Mouse (Mus musculus) lung, postnatal 10 days (tissue): ENCODE results near the gene Tm9sf2.
A peak's percentile ranks its signal among the peaks of the same experiment; 100 is the strongest.

Experiments
- DNase-seq: peaks from one replicate; pipeline ENCODE4 v3.0.0; 2021

Tm9sf2 gene

DNA sequence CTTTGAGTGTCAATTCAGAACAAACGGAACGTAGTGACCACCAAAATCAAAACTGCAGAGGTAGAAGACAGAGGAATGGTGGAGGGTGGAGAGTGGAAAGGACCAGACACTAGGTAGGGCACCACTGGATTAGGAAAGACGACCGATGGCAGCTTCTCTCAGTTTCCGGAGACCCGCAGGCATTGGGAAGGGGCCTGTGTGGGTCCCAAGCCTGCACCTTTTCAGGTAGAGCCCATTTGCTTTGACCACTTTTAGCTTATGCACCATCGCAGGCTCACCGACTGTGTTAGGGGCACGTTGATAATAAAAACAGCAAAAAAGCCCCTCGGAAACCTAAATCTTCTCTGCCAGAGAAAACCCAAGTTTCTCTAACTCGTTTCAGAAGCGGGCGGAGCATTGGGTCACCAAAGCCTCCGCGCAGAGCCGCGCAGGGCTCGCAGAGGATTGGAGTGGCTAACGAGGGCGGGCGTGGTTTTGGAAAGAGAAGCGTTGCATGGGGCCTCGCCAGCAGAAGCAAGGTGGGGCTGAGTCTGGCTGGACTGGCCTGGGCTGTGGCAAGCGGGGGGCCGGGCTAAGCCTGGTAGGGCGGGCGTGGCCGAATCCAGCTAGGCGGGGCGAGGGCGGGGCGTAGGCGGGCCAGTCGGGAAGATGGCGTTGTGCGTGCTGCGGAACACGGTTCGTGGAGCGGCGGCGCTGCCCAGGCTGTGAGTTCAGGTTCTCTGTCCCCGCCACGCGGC is 74.4 kb downstream of the Tm9sf2 start, which contains the start of gene Clybl:
Gene Clybl (plus strand): TSS at position 627 of the 737 bp plus-strand sequence.
- DNase-seq = peak; percentile 97

DNA sequence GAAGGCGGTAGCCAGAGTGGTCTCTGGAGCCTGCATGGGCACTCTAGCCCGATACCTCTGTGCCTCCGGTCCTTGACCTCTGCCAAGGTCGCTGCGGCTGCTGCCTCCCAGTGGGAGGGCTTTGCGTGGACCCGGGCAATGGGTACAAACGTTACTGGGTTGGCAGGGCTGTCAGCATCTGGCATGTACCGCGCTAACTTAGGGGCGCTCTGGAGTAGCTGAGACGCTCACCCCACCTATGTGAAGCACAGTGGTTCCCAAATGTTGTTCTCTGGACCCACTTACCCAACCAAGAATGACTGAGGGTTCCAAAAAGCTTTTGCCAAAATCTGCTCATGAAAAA is 74.9 kb downstream of the Tm9sf2 start:
- DNase-seq = no peak

- DNase-seq = no peak
These were observed 75.4 kb downstream of the Tm9sf2 start for GRCm38 (mm10) chr14:122182220-122182619.

DNA sequence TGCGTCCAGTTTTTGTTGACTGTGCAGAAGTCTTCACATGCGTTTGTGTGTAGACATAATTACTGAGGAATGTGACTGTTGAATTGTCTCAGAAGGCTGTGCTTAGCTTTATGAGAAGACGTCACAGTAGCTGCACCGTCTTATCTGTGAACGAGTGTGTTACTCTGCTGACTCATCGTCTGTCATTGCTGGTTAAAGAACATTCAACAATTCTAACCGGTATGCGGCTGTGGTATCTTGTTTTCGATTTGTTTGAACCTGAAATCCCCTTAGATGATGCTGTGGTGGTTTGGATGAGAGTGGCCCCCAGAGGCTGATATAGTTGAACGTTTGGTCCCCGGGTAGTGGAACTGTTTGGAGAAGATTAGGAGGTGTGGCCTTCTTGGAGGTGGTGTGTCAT is 77.1 kb downstream of the Tm9sf2 start:
- no peak for DNase-seq

- DNase-seq = no peak
These were observed 81.4 kb downstream of the Tm9sf2 start for GRCm38 (mm10) chr14:122188250-122188649.

DNA sequence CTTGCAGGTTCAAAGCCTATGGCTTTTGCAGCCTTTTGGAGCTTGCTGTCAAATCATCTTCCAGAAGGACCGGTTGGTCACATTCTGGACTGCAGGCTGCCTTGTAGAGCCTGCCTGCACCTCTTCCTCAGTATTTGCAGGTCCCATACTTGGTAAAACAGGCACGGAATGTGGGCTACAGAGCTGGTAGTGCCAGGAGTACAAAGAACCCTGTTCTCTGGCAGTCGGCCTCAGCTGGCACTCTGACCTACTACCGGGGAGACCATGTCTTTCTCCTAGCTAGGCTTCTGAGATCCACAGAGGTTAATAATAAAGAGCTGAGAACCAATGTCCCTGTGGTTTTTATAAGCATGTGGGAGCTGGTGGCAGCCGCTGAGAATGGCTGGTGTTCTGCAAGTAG is 83.1 kb downstream of the Tm9sf2 start:
- no peak for DNase-seq

DNA sequence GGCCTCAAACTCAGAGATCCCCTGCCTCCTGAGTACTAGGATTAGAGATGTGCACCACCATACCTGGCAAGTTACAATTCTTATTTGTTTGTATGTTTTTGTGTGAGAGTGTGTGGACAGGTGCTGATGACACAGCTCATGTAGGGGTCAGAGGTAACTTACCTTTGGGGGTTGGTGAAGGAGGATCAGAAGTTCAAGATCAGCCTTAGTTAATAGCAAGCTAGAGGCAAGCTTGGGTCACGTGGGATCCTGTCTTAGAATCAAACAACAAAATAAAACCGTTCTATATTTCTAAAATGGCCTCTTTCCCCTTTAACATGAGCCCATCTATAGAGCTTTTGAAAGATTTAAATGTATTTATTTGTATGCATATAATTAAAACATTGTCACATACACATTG is 83.7 kb downstream of the Tm9sf2 start:
- no peak for DNase-seq

DNA sequence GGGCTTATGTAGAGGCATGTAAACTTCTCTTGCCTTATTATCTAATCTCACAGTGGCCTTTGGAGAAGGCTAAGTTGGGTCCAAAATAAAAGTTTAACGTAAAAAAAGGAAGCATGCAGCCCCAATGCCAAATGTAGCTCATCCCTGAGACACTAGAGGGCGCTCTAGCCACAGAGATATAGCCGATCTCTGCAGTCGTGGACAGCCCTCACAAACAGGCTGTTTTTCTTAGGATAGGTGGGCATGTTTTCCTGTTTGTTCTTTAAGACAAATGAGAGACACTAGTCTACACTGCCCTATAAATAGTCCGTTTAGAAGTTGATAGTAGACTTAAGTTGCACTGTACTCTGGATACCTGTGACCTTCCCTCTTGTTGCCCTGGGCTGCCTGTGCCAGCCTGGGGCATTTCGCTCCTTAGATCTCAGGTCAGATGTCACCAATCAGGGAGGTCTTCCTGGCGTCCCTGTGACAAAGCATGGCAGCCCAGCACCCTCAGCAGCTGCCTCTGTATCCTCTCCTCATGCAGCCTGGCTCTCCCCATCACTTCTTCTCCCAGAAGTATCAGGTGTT is 84.2 kb downstream of the Tm9sf2 start:
- DNase-seq = peak; percentile 75

GRCm38 (mm10) chr14:122194630-122195029 is 87.8 kb downstream of the Tm9sf2 start:
- DNase-seq = no peak

GRCm38 (mm10) chr14:122196851-122197250 is 90.0 kb downstream of the Tm9sf2 start:
- no peak for DNase-seq

- DNase-seq = no peak
These were observed 93.5 kb downstream of the Tm9sf2 start for GRCm38 (mm10) chr14:122200247-122200885.

- DNase-seq = no peak
These were observed 102.3 kb downstream of the Tm9sf2 start for GRCm38 (mm10) chr14:122209177-122209576.
